Mouse (Mus musculus) megakaryocyte-erythroid progenitor cell, adult 5 weeks (primary cell): ENCODE measurements around the gene Mrgprh. TPM values are rescaled to one million over a fixed set of nuclear protein-coding genes. Genes with fewer than 3 reads are reported as not detected.

Source experiments
- polyA plus RNA-seq: library from polyadenylated mRNA; stranded (reverse); fragments of >175 nt; gene quantifications from 2 replicates; pipeline ENCODE4 v1.2.3, GENCODE M21; 2012

The Mrgprh gene
- not detected in 2 replicates for polyA plus RNA-seq

DNA sequence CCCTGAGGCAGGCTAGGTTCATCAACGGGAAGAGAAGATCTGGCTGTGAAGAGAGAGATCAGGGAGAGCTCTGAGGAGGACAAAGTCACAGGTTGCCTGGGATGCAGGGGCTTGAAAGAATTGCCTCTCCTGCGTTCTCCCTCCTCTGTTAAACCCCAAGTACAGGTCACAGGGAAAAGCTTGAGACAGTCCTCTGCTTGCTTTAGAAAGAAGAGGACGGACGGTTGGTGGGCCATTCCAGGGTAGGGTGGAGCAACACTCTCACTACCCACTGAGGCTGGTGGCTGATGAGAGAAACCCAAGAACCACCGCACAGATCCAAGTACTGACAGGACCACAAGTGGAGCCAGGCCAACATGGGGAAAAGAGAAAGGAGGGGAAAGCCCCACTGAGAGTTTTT is at the start of gene Mrgprh:
Mrgprh (plus strand) TSS at position 301 of the 400 bp plus-strand sequence.

DNA sequence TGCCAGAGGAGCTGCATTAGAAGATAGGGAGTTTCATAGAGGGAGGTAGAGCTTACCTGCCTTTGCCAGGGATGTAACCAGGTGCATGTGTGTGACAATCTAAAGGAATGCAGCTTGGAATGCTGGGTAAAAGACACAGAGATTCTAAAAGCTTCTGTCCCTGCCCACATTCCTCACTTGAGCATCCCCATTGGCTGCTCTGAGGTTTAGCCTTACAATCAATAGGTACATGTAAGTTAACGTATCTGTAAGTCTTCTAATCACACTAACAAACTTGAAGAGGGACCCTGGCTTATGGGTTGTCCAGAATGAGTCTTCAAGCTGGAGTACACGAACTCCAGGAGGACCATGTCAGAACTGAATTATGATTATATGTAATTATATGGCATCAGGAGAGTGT is 7.8 kb upstream of the Mrgprh start, which contains the start of gene Mas1:
Mas1 (minus strand) TSS at position 101 of the 400 bp plus-strand sequence.

DNA sequence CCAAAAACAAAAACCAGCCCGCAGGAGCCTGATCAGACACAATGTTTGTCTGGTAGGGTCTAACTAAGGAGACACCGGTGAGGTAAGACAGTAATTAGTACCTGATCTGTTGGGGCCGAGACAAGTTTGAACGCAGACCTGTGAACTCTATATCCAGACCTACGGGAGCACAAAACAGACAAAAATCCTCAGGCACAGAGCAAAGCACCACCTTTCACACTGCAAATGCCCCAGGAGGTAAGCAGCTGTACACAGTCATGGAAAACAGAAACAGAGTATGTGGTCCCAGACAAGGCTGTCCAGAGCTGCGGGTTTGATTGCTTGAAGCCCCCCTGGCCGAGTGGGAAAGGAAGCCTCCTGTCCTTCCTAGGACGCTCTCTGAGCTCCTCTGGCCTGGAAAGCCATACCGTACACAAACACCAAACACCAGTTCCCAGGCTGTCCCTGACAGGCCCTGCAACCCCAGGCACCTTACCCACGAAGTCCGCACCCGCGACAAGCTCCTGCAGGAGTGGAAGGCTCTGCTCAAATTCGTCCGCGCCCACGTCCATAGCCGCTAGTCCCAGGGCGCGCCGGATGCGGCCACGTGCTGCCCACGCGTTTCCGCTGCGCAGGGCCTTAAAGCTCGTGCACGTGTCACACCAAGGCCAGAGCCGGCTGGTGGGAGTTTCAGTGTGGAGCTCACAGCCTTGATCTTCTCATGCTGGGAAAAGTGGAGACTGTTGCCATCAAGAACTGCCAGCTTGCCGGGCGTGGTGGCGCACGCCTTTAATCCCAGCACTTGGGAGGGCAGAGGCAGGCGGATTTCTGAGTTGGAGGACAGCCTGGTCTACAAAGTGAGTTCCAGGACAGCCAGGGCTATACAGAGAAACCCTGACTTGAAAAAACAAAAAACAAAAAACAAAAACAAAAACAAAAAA is 33.8 kb downstream of the Mrgprh start, which contains the start of gene Pnldc1:
Pnldc1 (minus strand) TSS at position 870 of the 920 bp plus-strand sequence.

DNA sequence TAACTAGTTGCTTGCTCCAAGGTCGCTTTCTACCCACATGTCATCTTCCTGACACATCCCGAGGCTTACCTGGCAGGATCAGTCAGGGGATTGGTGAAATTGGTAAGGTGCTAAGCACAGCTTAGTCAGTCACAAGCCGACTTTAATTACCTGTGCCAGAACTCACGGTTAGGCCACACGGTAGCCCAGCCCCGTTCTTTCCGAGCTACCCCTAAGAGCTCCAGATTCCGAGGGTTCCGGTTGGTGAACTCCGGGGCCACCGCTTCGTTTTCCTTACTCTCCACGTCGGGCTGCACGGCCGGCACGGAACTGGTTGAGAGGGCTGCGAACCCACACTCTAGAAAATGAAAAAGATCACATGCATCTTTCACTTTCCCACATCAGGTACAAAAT is 39.6 kb downstream of the Mrgprh start, which contains the start of gene Tcp1:
Tcp1 (plus strand) TSS at position 214 of the 393 bp plus-strand sequence.

DNA sequence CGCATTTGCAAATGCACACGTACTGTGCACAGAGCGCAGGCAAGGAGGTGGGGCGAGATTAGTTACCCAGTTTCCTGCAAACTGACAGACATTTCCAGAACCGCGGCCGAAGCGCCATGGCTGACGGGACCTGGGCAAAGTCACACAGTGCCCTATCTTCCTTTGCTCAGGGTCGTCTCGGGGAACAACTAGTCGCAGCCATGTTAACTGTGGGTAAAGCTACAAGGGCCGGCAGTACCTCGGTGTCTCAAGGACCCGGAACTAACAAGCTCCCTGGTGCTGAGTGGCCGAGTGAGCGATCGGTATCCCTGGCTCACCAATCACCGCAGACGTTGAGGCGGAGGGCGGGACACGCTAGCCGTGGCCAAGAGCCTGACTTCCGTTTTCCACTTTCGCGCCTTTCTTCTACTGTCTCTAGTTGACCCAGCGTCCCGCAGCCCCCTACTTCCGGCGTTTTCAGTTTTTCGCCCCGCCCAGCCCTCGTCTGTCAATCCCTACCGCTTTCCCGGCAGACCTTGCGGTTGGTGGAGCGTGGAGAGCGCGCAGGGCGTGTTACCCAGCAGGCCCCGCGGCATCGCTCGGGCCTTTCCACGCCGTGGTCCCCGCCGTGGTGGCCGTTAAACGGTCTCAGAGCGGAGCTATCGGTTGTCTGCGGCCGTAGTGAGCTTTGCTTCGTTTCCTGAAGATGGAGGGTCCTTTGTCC is 40.2 kb downstream of the Mrgprh start, which contains the start of gene Mrpl18:
Mrpl18 (minus strand) TSS at position 465 of the 703 bp plus-strand sequence.

Other genes starting within 250 kb of the Mrgprh start
- not detected in 2 replicates for gene Slc22a1, start 200.2 kb upstream of the Mrgprh start, polyA plus RNA-seq
- 0.89 and 1.3 TPM in 2 replicates for gene Igf2r, start 106.4 kb upstream of the Mrgprh start, polyA plus RNA-seq
- not detected in 2 replicates for gene Mas1, start 7.9 kb upstream of the Mrgprh start, polyA plus RNA-seq
- gene Pnldc1, start 34.2 kb downstream of the Mrgprh start, polyA plus RNA-seq, result 0.12 TPM in 1 of 2 replicates, not detected in the other
- 30.8 and 34.7 TPM in 2 replicates for gene Tcp1, start 39.7 kb downstream of the Mrgprh start, polyA plus RNA-seq
- 83.5 and 85.3 TPM in 2 replicates for gene Mrpl18, start 40.3 kb downstream of the Mrgprh start, polyA plus RNA-seq
- 0.22 and 0.44 TPM in 2 replicates for gene Acat3, start 64.6 kb downstream of the Mrgprh start, polyA plus RNA-seq
- gene Acat2, start 84.7 kb downstream of the Mrgprh start, polyA plus RNA-seq, result 3.9 and 4.6 TPM in 2 replicates
- 27.4 and 28.9 TPM in 2 replicates for gene Wtap, start 118.1 kb downstream of the Mrgprh start, polyA plus RNA-seq
- 313 and 341 TPM in 2 replicates for gene Sod2, start 130.8 kb downstream of the Mrgprh start, polyA plus RNA-seq
- 0.05 TPM in 1 of 2 replicates, not detected in the other for gene Gpr31b, start 176.3 kb downstream of the Mrgprh start, polyA plus RNA-seq
- gene Tcp10b, start 185.1 kb downstream of the Mrgprh start, polyA plus RNA-seq, result not detected in 2 replicates